Mouse (Mus musculus) cerebellum, postnatal 14 days (tissue): Measurements from ENCODE around the gene Cdk20.
A peak's percentile ranks its signal among the peaks of the same experiment; 100 is the strongest.
"Not testable (repeated sequence)": the region's sequence is repeated elsewhere in the genome, so short reads cannot be mapped to it uniquely, and the experiment has no call there.

Experiments
- DNase-seq, 2 experiments: peaks; one replicate each; pipeline ENCODE4 v3.0.0; 2021; ENCODE audit warnings: mixed read lengths in 2 of 2

Gene Cdk20

DNA sequence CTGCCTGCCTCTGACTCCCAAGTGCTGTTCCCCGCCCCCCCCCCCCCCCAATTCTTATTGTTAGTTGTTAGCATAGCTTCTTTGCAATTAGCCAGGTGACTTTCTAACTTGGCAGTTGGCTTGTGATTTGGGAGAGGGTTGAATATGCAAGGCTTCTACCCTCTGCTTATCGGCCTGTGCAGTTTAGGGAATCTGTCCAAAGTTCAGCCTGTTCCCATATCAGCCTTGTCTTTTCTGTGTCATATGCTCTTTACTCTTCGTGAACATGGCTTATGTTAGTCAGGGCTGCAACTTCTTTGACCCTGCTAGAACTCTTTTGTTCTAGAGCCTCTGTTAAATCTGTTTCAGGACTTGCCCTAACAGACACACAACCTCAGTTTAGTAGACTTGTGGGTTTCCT is 7.8 kb upstream of the Cdk20 start:
- DNase-seq = no peak

DNA sequence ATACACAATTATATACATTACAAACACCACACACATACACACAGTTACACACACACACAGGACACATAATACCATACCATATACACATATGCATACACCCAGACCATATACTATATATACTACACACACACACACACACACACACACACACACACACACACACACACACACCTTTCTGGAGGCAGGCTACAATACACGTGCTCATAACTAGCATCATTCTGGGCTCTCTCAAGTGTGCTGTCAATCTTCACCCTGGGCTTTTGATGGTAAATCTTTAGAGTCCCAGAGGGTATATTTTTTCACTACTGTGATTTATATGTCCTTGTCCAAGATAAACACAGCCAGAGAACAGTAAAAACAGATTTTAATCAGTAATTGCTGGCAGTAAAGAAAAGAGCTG is 6.8 kb upstream of the Cdk20 start:
- no peak for DNase-seq

DNA sequence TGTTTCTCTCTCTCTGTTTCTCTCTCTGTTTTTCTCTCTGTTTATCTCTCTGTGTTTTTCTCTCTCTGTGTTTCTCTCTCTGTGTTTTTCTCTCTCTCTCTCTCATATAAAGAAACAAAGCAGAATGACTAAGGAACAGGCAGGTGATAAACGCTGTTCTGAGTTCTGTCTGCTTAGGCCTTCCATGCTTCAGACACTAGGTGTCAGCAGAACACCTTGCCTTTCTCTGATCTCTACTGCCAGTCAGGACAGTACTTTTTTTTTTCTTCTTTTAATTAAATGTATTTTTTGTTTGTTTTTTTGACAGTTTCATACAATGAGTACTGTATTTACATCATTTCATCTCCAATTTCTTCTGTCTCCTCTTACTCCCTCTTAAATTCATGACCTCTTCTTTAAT is 2.8 kb upstream of the Cdk20 start:
- peak in 1 of 2 experiments; percentile 20 for DNase-seq

DNA sequence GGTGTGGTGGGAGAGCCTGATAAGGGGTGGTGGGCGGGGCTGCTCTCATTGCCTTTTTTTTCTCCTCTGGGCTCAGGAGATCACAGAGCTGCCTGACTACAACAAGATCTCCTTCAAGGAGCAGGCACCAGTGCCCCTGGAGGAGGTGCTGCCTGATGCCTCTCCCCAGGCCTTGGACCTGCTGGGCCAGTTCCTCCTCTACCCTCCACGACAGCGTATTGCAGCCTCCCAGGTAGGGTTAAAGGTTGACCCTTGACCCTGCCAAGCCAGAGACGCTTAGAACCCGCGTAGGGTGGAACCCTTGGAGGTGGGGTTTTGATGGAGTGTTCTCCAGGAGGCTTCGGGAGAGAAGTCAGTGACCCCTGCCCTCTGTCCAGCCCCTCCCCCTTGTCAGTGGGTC is 5.7 kb downstream of the Cdk20 start:
- DNase-seq = no peak

DNA sequence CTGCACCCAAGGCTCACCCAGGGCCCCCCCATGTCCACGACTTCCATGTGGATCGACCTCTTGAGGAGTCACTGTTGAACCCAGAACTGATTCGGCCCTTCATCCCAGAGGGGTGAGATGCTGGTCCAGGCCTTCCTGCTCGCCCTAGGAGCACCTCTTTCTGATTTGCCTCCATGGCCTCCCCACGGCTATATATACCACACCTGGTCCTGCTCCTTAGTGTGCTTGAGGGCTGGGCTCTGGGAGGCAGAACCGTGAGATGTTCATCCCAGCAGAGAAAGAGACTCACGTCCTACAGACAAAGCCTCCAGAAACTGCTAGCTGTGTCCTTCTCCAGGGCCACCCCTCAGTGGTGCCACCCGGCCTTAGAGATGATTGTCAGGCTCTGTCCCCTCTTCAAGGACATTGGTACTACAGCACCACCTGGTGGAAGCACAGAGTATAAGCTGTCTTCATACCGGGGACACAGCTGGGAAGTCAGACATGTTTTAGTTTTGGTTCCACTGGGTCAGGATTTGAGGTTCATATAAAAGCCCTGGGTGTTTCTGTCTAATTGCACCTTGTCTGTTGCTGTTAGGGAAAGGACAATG is 6.8 kb downstream of the Cdk20 start:
- DNase-seq = peak; percentile 85 to 89

DNA sequence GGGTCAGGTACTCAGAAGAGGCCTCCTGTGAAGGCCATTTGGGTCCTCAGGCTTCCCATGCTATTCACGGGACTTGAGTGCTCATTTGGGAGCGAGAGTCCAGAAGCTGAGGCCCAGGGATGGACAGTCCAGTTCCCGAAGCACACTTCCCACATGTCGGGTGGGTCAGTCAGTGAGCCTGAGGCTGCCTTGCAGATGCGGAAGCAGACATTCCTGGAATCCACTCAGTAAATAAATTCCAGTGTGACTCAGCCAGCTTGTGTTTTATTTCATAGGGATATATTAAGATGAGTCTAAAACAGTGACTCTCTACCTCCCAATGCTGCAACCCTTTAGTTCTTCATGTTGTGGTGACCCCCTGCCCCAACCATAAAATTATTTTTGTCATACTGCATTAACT is 7.4 kb downstream of the Cdk20 start:
- peak in 1 of 2 experiments; percentile 15 for DNase-seq

DNA sequence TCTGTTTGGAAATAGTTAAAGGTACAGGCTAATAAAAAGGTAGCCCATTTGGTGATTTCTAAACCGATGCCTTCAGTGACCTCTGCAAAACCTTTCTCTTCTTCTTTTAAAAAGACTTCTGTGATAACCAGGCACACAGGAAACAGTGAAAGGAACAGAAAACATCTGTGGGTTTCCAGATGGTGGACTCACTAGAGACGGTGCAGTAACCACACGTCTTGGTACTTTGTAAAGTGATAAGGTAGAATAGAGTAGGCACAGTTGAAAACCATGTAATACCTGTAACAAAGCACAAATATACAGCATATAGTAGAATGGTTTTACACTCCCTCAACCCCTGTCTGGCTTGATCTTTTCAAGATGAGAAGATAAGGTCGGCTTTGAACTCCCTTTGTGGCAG is 8.5 kb downstream of the Cdk20 start:
- no peak for DNase-seq

DNA sequence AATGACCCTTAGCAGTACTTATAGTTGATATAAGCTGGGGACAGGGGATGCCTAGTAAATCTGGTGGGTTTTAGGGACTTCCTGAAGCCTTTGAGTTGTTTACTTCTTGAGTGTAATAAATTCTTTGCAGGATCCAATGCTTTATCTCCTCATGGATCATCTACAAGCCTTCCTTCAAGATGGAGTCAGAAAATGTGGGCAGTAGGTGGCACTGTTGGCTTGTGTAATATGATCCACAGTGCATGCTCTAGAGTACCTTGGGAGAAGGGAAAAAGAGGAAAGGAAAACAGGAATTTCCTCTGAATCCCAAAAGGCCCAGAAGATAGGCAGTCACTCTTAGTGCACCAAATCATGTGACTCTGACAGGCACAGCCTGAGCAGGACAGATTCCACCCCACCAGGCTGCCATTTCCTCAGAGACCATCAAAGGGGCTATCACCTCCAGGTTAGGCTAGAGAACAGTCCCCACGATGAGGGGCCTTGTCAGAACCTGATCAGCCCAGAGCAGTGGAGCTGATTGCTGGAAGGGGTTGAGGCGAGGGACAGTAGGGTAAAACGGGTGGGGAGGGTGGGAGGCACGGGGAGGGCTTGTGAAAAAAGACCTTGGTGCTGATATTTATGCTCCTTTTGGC is 11.3 kb downstream of the Cdk20 start:
- DNase-seq = peak; percentile 83 to 89

DNA sequence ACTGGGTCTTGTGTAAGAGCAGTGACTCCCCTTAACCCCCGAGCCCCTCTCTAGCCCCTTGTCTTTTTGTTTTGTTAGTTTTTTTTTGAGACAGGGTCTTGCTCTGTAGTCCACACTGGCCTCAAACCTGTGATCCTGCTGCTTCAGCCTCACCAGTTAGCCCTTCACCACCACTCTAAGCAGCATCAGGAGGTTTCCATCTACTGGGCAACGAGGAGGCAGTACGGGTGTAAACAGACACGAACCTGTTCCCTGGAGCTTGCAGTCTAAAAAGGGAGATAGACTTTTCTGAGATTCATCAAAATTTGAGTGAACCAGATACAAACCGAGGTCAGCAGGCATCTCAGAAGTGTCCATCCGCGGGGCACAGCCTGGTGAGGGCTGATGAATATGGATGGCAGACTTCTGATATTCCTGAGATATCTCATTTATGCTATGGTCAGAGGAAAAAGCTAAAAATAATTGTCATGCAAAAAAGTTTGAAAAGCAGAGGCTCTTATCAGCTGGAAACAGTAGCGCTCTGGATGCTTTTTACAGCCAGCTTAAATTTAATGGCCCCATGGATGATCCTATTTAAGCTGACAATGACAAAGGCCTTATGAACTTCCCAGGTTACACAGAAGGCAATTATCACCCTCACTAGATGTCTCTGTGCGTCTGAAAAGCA is 13.3 kb downstream of the Cdk20 start:
- DNase-seq = no peak

DNA sequence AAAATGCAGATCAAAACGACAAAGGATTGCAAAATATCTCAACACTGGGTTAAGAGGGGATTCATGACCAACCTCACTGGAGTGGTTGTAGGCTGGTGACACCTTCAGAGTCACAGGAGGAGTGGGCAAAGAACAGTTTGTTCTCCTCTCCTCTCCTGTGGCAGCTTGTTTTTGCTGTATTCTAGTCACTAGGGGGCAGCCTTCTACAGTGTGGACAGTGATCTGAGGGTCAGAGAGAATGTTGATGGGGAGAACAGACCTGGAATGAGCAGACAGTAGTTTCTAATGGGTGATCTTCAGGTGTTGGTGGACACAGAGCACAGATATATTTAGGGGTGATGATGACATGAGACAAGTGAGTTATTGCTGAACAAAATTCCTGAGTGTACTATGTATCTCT is 15.8 kb downstream of the Cdk20 start:
- peak; percentile 67 for DNase-seq

DNA sequence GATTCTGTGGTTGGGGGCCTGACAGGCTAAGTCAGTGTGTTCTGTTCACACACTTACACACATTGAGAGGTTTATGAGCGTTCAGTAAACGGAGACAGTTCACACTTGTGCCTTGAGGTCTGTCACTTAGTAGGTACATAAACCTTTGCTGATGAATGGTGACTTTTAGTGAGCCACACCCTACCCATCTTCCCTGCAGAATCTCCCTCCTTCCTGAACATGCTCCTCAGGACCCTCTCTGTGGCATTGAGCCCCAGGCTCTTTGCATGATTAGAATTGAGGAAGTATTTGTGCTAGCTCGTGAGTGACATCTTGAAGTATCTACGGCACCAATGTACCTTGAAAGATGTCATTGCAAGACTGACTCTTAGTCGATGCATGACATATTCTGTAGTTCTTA is 16.6 kb downstream of the Cdk20 start:
- no peak for DNase-seq

DNA sequence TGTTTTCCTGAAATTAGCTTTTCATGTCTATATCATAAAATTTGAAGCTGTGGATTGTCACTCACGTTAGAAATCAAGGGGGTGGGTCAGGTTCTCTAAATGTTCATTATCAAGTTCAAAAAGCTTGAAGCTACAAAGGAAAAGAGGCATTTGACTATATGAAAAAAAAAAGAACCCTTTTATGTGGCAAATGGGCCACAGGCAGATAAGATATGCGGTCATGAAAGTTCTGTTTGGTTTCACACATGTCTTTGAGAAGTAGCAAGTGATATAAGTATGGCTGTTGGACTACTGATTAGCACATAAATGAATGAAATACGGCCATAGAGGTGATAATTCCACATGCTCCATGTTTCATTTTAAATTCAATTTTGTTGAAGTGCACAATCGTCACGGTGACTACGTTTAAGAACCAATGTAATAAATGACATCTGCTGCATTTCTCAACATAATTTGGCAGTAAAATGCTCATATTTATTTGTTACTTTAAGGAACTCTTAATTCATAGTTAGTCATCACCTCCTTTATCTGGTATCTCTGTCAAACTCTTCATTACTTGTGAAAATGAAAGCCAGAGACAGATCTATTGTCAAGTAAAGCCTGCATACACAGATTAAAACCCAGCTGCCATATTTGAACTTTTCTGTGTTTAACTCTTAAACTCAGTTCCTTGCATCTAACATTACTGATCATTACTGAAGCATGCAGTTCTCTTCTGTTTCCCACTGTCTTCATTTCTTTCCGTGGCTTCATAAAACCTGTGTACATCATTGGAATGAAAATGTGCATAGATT is 18.1 kb downstream of the Cdk20 start:
- no peak for DNase-seq

DNA sequence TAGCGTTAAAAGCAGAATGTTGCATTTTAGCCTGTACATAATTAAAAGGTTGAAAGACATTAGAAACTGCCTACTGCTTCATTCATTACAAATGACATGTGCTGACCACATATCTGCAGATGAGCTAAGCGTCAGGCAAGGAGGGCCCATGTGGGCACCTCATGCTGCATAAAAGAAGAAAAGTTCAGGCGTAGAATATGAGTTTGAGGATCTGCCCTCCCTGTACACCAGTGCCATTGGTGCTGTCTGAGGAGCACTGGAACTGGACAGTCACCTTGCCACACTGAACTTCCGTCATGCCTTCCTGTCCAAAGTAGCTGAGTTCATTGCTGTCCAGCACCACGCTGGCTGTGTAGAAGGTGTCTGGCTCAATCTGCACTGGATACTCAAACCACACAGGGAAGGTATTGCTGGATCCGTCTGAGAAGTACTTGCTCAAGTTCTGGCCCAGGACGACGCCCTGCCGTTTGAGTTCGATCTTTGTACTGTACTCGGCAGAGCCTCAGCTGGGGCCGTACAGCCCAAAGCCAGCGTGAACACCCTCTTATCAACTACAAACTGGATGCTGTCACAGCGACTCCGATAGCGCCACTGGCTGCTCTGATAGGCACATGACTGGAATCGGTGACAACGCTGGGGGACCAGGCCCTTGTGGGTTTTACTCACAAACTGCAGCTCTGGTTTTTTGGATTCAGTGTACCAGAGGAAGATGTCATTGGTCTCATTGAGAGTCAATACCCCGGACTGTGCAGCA is 25.3 kb downstream of the Cdk20 start:
- not testable (repeated sequence) for DNase-seq

DNA sequence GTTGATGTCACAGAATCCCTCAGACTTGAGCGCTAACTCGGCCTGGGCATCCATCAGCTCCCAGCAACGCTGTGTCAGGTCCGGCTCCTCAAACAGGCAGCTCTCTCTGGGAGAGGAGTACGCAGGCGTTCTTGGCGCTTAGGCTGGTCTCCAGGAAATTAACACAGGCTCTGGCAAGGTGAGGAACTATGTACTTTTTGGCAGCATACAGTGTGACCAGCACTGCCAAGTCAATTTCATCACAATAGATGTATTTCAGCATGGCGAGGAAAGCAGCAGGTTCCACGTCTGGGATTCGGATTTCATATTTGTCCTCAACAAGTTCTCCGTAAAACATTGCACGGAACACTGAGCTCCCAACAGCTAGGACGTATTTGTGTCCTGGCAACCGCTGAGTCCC is 26.1 kb downstream of the Cdk20 start:
- peak; percentile 42 to 64 for DNase-seq

DNA sequence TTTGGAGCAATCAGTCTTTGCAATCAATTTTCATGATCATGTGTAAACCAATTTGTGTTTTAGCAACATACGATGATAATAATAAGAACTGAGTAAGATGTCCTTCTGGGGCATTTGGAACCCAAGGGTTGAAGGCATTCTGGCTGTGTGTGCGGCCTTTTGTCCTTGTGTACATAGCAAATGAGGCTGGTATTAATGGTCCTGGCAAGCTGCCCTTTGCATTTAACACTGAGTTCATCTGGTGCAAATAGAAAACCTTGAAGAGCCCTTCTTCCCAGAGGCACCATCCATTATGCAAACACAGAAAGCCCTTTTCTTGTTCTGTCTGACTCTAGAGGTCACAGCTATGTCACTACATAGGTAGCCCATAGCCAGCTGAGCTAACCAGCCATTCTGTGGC is 30.5 kb downstream of the Cdk20 start:
- no peak for DNase-seq

DNA sequence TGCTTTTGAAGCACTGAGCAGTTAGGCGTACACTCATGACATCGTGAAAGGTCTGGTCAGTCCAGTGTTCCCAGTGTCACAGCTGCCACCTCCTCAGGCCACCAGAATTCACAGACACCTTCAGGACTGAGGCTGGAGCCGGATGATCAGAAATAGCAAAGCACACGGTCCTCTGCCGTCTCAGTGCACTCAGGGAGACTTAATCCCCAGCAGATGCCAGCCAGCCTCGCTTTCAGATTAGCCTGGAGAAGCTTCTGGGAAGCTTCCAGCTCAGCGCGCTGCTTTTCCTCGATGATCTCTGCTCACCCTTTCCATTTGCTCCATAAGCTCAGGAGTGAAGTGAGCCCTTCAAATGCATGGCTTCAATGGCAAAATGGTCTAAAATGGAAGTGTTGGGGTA is 33.1 kb downstream of the Cdk20 start:
- DNase-seq = peak; percentile 77 to 84

DNA sequence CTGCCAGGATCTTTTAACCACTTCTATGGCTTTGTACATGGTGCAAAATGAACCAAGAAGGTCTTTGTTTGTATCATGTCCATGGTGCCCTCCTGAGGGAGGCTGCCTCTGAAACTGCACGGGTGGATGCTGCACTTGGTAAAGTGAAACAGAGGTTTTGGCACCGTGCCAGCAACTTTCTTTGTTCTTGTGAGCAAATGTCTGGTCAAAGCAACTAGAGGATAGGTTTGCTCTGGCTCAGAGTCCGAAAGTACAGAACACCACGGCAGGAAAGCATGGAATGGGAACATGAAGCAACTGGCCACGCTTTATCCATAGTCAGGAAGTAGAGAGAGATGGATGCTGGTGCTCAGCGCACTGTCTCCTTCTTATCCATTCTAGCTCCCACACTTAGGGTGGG is 35.8 kb downstream of the Cdk20 start:
- peak in 1 of 2 experiments; percentile 31 for DNase-seq

DNA sequence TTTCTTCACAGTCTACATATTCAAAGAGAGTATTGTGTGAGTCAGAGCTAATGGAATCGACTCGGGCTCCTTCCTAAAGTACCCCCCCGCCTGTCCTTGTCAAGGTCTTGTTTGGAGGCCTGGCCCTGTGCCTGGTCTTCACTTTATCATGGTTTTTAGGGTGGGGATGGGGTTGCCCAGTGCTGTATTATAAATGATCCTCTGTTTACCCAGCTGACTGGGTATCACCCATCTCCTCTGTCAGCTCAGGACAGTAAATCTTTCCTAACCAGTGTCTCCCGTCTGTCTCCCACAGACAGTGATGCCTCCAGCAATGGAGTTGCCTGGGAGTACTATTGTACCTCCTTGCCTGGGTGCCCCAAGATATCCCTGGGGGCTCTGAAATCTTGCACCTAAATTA is 45.9 kb downstream of the Cdk20 start:
- no peak for DNase-seq

DNA sequence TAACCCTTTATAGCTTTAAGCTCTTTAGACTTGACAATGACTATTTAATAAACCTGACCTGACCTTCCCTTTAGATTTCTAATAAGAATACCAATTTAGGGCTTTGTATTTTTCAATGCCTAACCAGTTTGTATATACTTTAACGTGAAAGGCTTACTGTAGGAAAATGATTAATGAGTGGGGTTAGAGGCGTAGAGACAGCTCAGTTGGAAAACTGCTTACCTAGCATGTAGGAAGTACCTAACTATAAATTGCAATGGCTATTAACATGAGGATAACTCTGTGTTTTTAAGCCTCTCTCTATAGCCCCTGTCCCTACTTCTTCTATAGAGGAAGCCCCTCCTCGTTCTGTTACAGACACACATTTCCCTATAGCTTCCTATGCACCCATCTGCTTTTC is 47.8 kb downstream of the Cdk20 start:
- DNase-seq = no peak

DNA sequence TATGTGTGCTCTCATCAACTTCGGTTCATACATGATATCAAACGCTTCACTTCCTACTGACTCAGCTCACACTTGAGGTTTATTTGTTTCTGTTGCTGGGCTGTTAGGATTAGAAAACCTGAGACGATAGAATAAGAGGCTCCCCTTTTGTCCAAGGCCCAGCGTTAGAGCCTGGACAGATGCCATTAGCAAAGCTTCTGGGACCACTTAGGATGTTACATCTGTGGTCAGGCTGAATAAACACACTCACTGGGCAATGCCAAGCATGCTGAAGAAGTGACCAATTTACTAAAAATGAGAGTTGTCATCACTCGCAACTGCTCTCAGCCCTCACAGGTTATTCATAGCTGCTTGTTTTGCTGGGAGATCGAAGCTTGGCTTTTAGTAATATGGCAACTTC is 57.8 kb downstream of the Cdk20 start:
- DNase-seq = no peak
